Mouse (Mus musculus) stomach, embryonic 15.5 days (tissue): ENCODE measurements around the gene Xrcc5. TPM values are rescaled to one million over a fixed set of nuclear protein-coding genes. Genes with fewer than 3 reads are reported as not detected.

Experiments
- ATAC-seq: fragments of 200-750 bp; cut with Nextera tagmentation; 2 replicates; pipeline ENCODE4 v1.8.0; 2017; ENCODE audit warnings: low read depth, moderate number of reproducible peaks, moderate TSS enrichment; ENCODE audit not compliant: insufficient read depth, low FRiP score
- H3K27ac ChIP-seq: fragments of 300-500 bp; sonication (generic); 2 replicates; pipeline ENCODE4 v1.5.1; 2015; ENCODE audit warnings: mild to moderate bottlenecking, inconsistent platforms
- H3K27me3 ChIP-seq: fragments of 300-500 bp; sonication (generic); replicated peaks from 2 replicates; pipeline ENCODE4 v1.6.1; 2015; ENCODE audit warnings: inconsistent platforms
- H3K36me3 ChIP-seq: fragments of 300-500 bp; sonication (generic); 2 replicates; pipeline ENCODE4 v1.6.1; 2015; ENCODE audit warnings: inconsistent platforms
- H3K4me1 ChIP-seq: fragments of 300-500 bp; sonication (generic); 2 replicates; pipeline ENCODE4 v1.6.1; 2015; ENCODE audit warnings: inconsistent platforms
- H3K4me2 ChIP-seq: fragments of 300-500 bp; sonication (generic); 2 replicates; pipeline ENCODE4 v1.6.1; 2015; ENCODE audit warnings: mild to moderate bottlenecking, inconsistent platforms
- H3K4me3 ChIP-seq: fragments of 300-500 bp; sonication (generic); replicated peaks from 2 replicates; pipeline ENCODE4 v1.5.1; 2015; ENCODE audit warnings: inconsistent platforms
- H3K9ac ChIP-seq: fragments of 300-500 bp; sonication (generic); 2 replicates; pipeline ENCODE4 v1.6.1; 2015; ENCODE audit warnings: inconsistent platforms
- H3K9me3 ChIP-seq: fragments of 300-500 bp; sonication (generic); 2 replicates; pipeline ENCODE4 v1.6.1; 2016; ENCODE audit warnings: inconsistent platforms
- WGBS: fragments of 180-500 bp; shearing (Covaris S2); methylation state at CpG from one replicate; pipeline ENCODE4 v1.1.7; 2015; 5-methylcytosine and 5-hydroxymethylcytosine counted together
- polyA plus RNA-seq: library from polyadenylated mRNA; unstranded; fragments of >200 nt; fragmentation: Nextera tagmentation; extraction: Ambion mirVana; gene quantifications from 2 replicates; pipeline ENCODE4 v1.2.1, GENCODE M21; 2015

Xrcc5 gene
- 34.5 and 42.9 TPM in 2 replicates for polyA plus RNA-seq

DNA sequence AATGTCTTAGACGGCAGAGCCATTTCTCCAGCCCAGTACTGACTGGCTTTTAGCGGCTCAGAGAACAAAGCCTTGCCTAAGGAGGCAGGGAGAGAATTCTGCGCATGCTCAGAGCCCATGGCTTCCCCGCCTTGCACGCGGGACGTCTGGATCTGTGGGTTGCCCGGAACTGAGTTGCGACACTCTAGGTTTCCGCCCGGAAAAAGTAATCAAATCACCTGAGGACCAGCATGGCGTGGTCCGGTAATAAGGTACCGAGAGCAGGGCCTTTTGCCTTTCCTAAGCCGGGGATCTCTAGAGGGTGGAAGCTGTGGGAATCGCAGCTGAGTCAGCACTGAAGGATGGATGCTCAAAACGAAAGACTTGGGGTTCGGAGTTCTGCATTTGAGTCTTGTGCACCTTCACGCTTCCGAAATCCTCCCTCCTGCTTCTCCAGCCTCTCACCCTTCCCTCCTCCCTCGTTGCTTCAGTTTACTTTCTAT is at the start of gene Xrcc5:
Gene Xrcc5, plus strand, starts transcription at position 105 of the 482 bp plus-strand sequence.
- Histone ChIP-seq H3K36me3 (no peaks in the 10 kb centered on the region), H3K27ac (peak within 1 kb of the TSS; percentile 89), H3K9me3 (no peaks in the 10 kb centered on the region), H3K9ac (peak within 1 kb of the TSS; percentile 74), H3K4me3 (peak within 1 kb of the TSS; percentile 70), H3K4me1 (peaks cover 2% of the 10 kb centered on the region; the same call in 1 of the 2 replicates), H3K4me2 (peak within 1 kb of the TSS; percentile 68), H3K27me3 (no peaks in the 10 kb centered on the region)
- WGBS: under 1% methylated on average over 21 of the region's 21 CpGs
- peak; percentile 99 for ATAC-seq

DNA sequence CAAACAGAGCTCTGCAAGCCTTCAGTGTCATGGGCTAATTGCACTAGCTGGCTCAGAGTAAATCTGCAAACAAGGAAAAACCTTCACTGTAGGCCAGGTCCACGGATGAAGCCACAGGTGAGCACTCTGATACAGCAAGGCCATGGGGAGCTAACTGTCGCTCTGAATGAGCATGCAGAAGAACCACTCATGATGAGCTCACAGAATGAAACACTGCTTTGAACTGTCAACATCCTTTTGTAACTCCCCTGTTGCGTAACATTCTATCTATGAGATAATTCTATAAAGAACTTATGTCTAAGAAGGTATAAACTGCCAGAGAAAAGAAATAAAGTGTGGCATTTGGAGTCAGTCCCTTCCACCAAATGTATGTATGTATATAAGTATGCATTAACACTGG is 44.1 kb upstream of the Xrcc5 start:
- Histone ChIP-seq H3K4me3 (no peak overlapping the region), H3K4me1 (peaks cover 4% of the 10 kb centered on the region; the same call in 1 of the 2 replicates), H3K9me3 (no peaks in the 10 kb centered on the region), H3K36me3 (peaks cover 10% of the 10 kb centered on the region; the same call in 1 of the 2 replicates), H3K27ac (no peak overlapping the region), H3K27me3 (no peaks in the 10 kb centered on the region), H3K4me2 (no peak overlapping the region), H3K9ac (no peak overlapping the region)
- ATAC-seq: no peak
- 87% methylated on average over 3 of the region's 3 CpGs for WGBS

DNA sequence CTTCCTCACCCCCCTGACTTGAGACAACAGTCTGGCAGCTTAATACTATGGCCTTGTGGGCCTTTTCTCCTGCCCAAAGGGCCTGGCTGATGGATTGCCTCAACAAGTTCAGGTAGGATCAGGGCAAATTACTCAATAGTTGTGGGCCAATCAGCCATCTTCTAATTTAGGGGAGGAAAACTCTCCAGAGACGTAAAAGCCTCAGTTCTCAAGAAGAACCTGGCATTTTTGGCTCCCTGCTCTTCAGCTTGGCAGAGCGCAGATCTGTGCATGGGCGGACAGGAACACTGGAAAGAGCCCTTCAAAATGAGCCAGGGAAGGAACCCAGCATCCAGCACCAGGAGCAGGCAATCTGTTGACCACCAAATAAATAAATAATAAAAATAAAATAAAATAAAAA is 29.1 kb upstream of the Xrcc5 start:
- H3K4me2 ChIP-seq: no peak overlapping the region
- WGBS: 91% methylated on average over 3 of the region's 3 CpGs
- no peak for ATAC-seq
- no peaks in the 10 kb centered on the region for H3K27me3 ChIP-seq
- no peaks in the 10 kb centered on the region for H3K9me3 ChIP-seq
- no peak overlapping the region for H3K27ac ChIP-seq
- no peaks in the 10 kb centered on the region for H3K4me1 ChIP-seq
- H3K4me3 ChIP-seq: no peak overlapping the region
- H3K9ac ChIP-seq: no peak overlapping the region
- peaks cover 10% of the 10 kb centered on the region for H3K36me3 ChIP-seq

DNA sequence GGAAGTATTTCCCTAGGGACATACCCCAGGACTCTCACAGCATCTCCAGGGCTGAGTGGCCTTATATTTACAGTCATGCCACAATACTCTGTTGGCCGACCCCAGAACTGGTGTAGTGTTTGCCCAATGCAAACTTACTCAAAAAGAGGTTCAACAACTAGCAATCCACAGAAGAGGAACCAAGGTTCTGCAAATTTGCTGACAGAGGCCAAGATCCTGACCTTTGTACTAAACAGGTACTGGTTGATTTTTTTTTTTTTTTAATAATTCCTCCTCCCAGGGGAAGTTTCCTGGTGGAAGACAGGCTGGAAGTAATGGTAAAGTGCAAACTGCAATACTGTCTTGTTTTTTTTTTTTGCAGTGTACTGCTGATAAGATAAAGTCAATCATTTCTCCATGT is 24.6 kb upstream of the Xrcc5 start:
- Histone ChIP-seq H3K27me3 (no peaks in the 10 kb centered on the region), H3K4me1 (peaks cover 3% of the 10 kb centered on the region; the same call in 1 of the 2 replicates), H3K9ac (no peak overlapping the region), H3K27ac (no peak overlapping the region), H3K9me3 (no peaks in the 10 kb centered on the region), H3K4me3 (no peak overlapping the region), H3K4me2 (no peak overlapping the region), H3K36me3 (no peaks in the 10 kb centered on the region)
- no peak for ATAC-seq
- 56% methylated on average over 1 of the region's 1 CpGs for WGBS

DNA sequence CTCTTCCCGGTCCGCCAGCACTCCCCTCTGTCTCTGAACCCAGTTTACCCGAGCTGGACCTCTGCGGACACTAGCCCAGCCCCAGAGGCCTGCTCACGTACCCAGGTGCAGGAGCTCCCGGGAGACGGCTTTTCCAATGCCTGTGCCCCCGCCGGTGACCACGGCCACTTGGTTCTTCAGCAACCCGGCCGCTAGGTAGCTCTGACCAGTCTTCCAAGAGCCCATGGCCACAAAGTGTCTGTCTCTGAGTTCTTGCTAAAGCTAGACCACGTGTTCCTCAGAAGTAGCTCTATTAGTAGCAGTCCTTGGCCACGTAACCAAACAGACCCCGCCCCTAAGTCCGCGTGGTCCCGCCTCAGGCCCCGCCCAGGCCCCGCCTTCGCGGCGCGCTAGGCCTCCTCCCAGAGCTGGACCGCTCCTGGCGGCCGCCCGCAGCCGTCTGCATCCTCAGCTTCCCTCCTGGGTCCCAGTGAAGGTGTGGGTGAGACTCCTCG is 23.2 kb upstream of the Xrcc5 start, which contains the start of the genes Pecr and Tmem169:
Gene Pecr, minus strand, starts transcription at position 323 of the 494 bp plus-strand sequence.
Gene Tmem169, plus strand, starts transcription at position 378 of the 494 bp plus-strand sequence.
- Histone ChIP-seq H3K36me3 (no peaks in the 10 kb centered on the region), H3K4me2 (peak within 1 kb of the TSS; percentile 92), H3K4me3 (peak within 1 kb of the TSS; percentile 67), H3K27ac (peak within 1 kb of the TSS; percentile 77), H3K4me1 (peaks cover 3% of the 10 kb centered on the region; the same call in 1 of the 2 replicates), H3K27me3 (no peaks in the 10 kb centered on the region), H3K9ac (peak within 1 kb of the TSS; percentile 69), H3K9me3 (no peaks in the 10 kb centered on the region)
- under 1% methylated on average over 30 of the region's 30 CpGs for WGBS
- ATAC-seq: peak; percentile 99

DNA sequence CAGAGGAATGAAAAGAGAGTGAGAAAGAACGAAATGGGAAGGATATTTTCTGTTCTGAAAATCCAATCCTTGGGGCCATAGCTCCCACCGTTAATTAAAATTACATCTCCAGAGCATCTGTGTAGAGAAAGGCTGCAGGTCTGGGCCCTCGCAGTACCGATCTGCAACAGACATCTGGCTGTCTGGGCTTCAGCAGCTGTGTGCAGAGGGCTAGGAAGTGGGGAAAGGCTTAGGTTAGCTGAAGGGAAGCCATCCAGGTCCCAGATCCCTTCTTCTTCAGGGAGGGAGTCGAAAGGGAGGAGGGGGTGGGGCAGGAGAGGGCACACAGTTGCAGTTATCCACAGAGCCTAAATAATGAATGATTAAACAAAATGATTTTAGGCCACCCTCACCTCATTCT is 22.7 kb upstream of the Xrcc5 start:
- Histone ChIP-seq H3K4me1 (peaks cover 3% of the 10 kb centered on the region; the same call in 1 of the 2 replicates), H3K4me2 (peak overlapping the region; percentile 92), H3K4me3 (peak overlapping the region; percentile 67), H3K9me3 (no peaks in the 10 kb centered on the region), H3K36me3 (no peaks in the 10 kb centered on the region), H3K9ac (no peak overlapping the region), H3K27ac (no peak overlapping the region), H3K27me3 (no peaks in the 10 kb centered on the region)
- WGBS: 6% methylated on average over 5 of the region's 5 CpGs
- ATAC-seq: no peak

DNA sequence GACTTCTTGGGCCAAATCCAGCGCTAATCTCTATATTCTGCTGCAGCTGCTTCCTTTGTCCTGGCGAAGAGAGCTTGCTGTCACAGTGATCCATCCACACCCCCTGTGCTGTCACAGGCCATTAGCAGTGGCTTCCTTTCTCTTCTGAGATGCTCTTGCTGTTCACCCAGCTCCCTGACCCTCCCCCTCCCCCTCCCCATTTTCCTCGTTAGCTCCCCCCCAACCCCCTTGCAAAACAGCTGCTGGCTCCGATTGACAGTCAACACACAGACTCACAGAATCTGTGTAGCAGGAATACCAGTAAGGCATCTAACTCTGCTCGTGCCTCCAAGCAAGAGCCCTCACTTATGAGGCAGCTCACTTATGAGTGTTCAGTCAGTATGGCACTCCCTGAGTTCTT is 20.3 kb upstream of the Xrcc5 start:
- H3K27ac ChIP-seq: no peak overlapping the region

DNA sequence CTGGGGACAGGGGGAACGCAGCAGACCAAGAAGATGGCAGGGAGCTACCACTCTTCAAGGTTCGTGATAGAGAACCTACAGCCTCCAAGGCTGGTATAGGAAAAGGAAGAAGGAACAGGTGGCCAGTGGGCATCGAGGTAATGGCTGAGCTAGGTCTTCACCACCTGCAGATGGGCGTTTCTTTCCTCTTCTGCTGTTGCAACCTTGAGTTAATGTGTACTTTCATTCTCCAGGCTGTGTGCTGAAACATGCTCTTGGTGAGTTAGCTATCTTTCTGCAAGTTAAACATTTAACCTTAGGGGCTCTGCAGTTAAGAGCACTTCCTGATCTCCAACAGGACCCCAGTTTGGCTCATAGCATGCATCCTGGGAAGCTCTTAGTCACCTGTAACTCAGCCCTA is 19.3 kb upstream of the Xrcc5 start:
- ATAC-seq: no peak
- H3K9me3 ChIP-seq: no peaks in the 10 kb centered on the region
- no peak overlapping the region for H3K27ac ChIP-seq
- 71% methylated on average over 4 of the region's 4 CpGs for WGBS
- H3K4me2 ChIP-seq: no peak overlapping the region
- H3K27me3 ChIP-seq: no peaks in the 10 kb centered on the region
- no peak overlapping the region for H3K9ac ChIP-seq
- H3K4me3 ChIP-seq: no peak overlapping the region
- H3K36me3 ChIP-seq: no peaks in the 10 kb centered on the region
- peaks cover 3% of the 10 kb centered on the region; the same call in 1 of the 2 replicates for H3K4me1 ChIP-seq

More for the DNA sequence above, 20.3 kb upstream of the Xrcc5 start:
- H3K4me1 ChIP-seq: peaks cover 3% of the 10 kb centered on the region; the same call in 1 of the 2 replicates
- no peak overlapping the region for H3K4me3 ChIP-seq
- H3K9me3 ChIP-seq: no peaks in the 10 kb centered on the region
- H3K4me2 ChIP-seq: no peak overlapping the region
- H3K36me3 ChIP-seq: no peaks in the 10 kb centered on the region
- H3K27me3 ChIP-seq: no peaks in the 10 kb centered on the region
- WGBS: 32% methylated on average over 5 of the region's 5 CpGs
- no peak overlapping the region for H3K9ac ChIP-seq
- ATAC-seq: no peak

DNA sequence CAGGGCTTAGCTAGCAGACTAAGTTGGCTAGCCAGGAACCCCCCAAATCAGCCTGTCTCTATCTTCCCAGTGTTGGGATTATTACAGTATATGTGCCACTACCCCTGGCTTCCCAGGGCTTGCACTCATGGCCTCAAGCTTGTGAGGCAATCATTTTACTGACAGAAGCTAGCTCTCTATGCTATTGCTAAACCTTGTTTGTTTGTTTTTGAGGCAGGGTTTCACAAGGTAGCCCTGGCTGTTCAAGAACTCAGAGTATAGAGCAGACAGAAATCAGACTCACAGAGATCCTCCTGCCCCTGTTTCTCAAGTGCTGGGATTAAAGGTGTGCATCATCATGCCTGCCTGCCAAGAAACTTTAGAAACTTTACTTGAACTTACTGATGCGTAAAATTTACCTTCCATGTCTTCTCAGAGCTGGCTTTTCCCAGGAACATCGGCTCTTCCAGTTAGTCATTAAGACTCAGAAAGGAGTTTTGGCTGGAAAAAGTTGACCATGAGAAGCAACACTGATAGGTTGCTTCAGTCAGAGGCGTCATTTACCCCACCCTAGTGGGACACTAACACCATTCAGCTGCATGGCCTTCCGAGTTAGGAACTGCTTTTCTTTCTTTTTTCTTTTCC is 18.6 kb upstream of the Xrcc5 start:
- H3K4me1 ChIP-seq: peaks cover 3% of the 10 kb centered on the region; the same call in 1 of the 2 replicates
- H3K9ac ChIP-seq: no peak overlapping the region
- ATAC-seq: no peak
- H3K27me3 ChIP-seq: no peaks in the 10 kb centered on the region
- H3K27ac ChIP-seq: no peak overlapping the region
- no peak overlapping the region for H3K4me2 ChIP-seq
- H3K4me3 ChIP-seq: no peak overlapping the region
- H3K9me3 ChIP-seq: no peaks in the 10 kb centered on the region
- WGBS: 85% methylated on average over 4 of the region's 4 CpGs
- H3K36me3 ChIP-seq: no peaks in the 10 kb centered on the region

DNA sequence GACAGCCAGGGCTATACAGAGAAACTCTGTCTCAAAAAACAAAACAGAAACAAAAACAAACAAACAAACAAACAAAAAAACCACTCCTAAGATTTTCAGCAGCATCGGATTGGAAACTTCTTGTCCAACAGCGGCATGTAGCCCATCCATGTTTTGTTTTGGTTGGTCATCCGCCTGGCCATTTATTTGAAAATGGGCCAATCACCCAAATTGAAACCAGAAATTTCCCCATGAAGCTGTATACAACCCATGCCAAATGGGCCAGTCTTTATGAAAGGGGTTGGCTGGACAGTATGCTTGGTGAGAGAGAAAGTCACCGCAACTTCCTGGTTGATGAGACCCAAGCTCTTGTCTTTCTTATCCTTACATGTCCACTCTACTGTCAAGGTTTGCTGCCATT is 16.3 kb upstream of the Xrcc5 start:
- H3K4me1 ChIP-seq: peaks cover 3% of the 10 kb centered on the region; the same call in 1 of the 2 replicates
- no peak for ATAC-seq
- no peak overlapping the region for H3K27ac ChIP-seq
- no peaks in the 10 kb centered on the region for H3K9me3 ChIP-seq
- 94% methylated on average over 4 of the region's 4 CpGs for WGBS
- H3K4me2 ChIP-seq: no peak overlapping the region
- no peaks in the 10 kb centered on the region for H3K27me3 ChIP-seq
- no peak overlapping the region for H3K9ac ChIP-seq
- no peaks in the 10 kb centered on the region for H3K36me3 ChIP-seq
- no peak overlapping the region for H3K4me3 ChIP-seq

DNA sequence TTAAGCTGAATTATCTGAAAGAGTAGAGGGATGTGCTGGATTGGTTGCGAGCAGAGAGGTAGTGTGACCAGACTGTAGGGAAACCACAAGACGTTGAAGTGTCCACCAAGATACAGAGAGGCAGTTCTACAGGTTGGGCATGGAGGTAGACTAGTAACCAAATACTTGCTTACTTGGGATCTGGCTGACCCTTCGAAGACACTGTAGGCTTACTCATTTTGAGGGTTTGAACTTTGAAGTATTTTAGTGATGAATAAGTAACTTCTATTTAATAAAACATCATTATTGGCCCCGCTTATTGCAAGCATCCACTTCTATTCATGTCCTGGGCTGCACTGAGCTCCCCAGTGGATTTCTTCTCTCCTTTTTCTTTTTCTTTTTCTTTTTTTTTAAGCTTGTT is 15.8 kb upstream of the Xrcc5 start:
- ATAC-seq: no peak
- Histone ChIP-seq H3K36me3 (no peaks in the 10 kb centered on the region), H3K27ac (no peak overlapping the region), H3K4me3 (no peak overlapping the region), H3K4me1 (peaks cover 3% of the 10 kb centered on the region; the same call in 1 of the 2 replicates), H3K9ac (no peak overlapping the region), H3K27me3 (no peaks in the 10 kb centered on the region), H3K4me2 (no peak overlapping the region), H3K9me3 (no peaks in the 10 kb centered on the region)
- WGBS: 91% methylated on average over 4 of the region's 4 CpGs

DNA sequence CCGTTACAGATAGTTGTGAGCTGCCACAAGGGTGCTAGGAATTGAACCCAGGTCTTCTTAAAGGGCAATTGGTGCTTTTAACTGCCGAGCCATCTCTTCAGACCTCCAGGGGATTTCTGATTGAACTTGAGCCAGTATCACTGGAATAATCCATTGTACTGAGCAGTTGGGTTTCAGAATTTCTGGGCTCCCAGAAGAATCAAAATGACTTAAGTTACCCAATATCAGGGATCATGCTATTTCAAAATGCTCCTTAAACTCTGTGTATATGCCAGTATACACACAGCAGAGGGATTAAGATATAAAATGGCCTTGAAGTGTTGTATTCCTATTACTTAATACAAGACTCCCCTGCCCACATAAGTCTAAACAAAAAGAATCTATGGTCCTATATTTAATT is 15.3 kb upstream of the Xrcc5 start:
- H3K9me3 ChIP-seq: no peaks in the 10 kb centered on the region
- peaks cover 3% of the 10 kb centered on the region; the same call in 1 of the 2 replicates for H3K4me1 ChIP-seq
- no peak overlapping the region for H3K27ac ChIP-seq
- H3K4me3 ChIP-seq: no peak overlapping the region
- H3K9ac ChIP-seq: no peak overlapping the region
- H3K36me3 ChIP-seq: no peaks in the 10 kb centered on the region
- H3K27me3 ChIP-seq: no peaks in the 10 kb centered on the region
- WGBS: 86% methylated on average over 2 of the region's 2 CpGs
- ATAC-seq: no peak
- no peak overlapping the region for H3K4me2 ChIP-seq
